Mouse (Mus musculus) heart, embryonic 16.5 days (tissue): ENCODE data around the gene Ddah1. TPM values are rescaled to one million over a fixed set of nuclear protein-coding genes. Genes with fewer than 3 reads are reported as not detected.

ENCODE experiments used
- ATAC-seq: fragments of 200-750 bp; cut with Nextera tagmentation; replicated peaks from 2 replicates; pipeline ENCODE4 v1.8.0; 2017; ENCODE audit warnings: moderate number of reproducible peaks; ENCODE audit not compliant: insufficient read depth, low FRiP score; ENCODE audit errors: extremely low read depth
- H3K27ac ChIP-seq: fragments of 300-500 bp; sonication (generic); 2 replicates; pipeline ENCODE4 v1.5.1; 2014; ENCODE audit warnings: mild to moderate bottlenecking, low read length, control low read depth, moderate library complexity
- H3K27me3 ChIP-seq: fragments of 300-500 bp; sonication (generic); 2 replicates; pipeline ENCODE4 v1.6.1; 2014; ENCODE audit warnings: low read length, mixed read lengths; ENCODE audit not compliant: control insufficient read depth, insufficient read depth
- H3K36me3 ChIP-seq: fragments of 300-500 bp; sonication (generic); 2 replicates; pipeline ENCODE4 v1.6.1; 2014; ENCODE audit not compliant: control insufficient read depth, insufficient read depth
- H3K4me1 ChIP-seq: fragments of 300-500 bp; sonication (generic); 2 replicates; pipeline ENCODE4 v1.6.1; 2014; ENCODE audit warnings: low read length, mixed read lengths; ENCODE audit not compliant: control insufficient read depth, insufficient read depth
- H3K4me2 ChIP-seq: fragments of 300-500 bp; sonication (generic); 2 replicates; pipeline ENCODE4 v1.6.1; 2014; ENCODE audit warnings: low read depth, mild to moderate bottlenecking, control low read depth, low read length
- H3K4me3 ChIP-seq: fragments of 300-500 bp; sonication (generic); 2 replicates; pipeline ENCODE4 v1.5.1; 2014; ENCODE audit warnings: mild to moderate bottlenecking, control low read depth, low read length
- H3K9ac ChIP-seq: fragments of 300-500 bp; sonication (generic); 2 replicates; pipeline ENCODE4 v1.6.1; 2014; ENCODE audit warnings: low read length, control low read depth
- H3K9me3 ChIP-seq: fragments of 300-500 bp; sonication (generic); replicated peaks from 2 replicates; pipeline ENCODE4 v1.6.1; 2016; ENCODE audit warnings: low read length; ENCODE audit not compliant: control insufficient read depth
- WGBS: fragments of 180-500 bp; shearing (Covaris S2); extraction: QIAGEN DNeasy Blood & Tissue Kit; methylation state at CpG from one replicate; pipeline ENCODE4 v1.1.7; 2014; 5-methylcytosine and 5-hydroxymethylcytosine counted together
- polyA plus RNA-seq: library from polyadenylated mRNA; unstranded; fragments of >200 nt; fragmentation: Nextera tagmentation; extraction: Ambion mirVana; gene quantifications from 2 replicates; pipeline ENCODE4 v1.2.1, GENCODE M21; 2015

Gene Ddah1
- polyA plus RNA-seq, 1 experiment from 2014 or later: 17.4 TPM

DNA sequence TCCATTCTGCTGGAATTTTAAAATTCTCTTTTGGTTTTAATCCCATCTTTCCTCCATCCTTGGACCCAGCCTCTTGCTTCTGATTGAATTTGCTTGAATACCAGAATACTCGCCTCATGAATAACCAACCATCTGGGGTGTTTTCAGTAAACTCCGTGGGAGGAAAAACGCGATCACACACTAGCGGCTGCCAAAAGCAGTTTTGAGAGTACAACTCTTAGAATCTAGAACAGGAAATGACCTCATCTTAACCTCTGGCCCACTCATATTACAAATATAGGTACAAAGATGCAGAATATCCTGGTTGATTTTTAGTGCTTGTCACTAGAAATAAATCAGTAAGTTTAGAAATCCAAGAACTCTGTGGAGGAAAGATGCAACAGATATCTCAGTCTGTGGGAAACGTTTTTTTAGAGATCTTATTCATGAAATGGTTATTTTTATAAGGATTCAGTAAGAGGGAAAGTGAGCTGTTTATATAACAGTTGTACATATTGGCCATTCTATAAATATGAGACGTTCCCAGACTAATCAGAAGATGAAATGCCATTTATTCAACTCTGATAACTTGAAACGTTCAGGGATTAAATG is 75.6 kb downstream of the Ddah1 start:
- Histone ChIP-seq H3K27ac (no peak overlapping the region), H3K9me3 (no peaks in the 10 kb centered on the region)

DNA sequence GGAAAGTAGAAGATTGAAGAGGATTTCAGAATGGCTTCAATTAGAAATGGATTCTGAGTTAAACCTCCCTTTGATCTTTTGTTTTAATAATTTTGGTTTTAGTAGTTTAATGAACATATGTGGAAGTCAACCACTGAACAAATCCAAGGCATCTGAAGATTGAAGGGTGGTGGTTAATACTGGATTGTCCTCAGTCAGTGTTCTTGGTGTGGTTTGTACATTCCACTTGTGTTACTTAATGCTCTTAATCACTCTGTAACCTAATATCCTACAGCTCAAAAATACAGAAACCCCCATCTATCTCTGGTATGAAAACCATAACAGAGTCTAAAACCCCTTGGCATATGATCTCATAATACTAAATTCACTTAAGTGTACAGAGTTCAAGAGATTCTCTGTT is 79.8 kb downstream of the Ddah1 start:
- no peaks in the 10 kb centered on the region for H3K36me3 ChIP-seq
- H3K9me3 ChIP-seq: no peaks in the 10 kb centered on the region
- no peak overlapping the region for H3K4me2 ChIP-seq
- H3K27me3 ChIP-seq: no peaks in the 10 kb centered on the region
- peaks cover 3% of the 10 kb centered on the region; the same call in 1 of the 2 replicates for H3K4me1 ChIP-seq
- H3K27ac ChIP-seq: no peak overlapping the region
- no peak overlapping the region for H3K9ac ChIP-seq
- H3K4me3 ChIP-seq: no peak overlapping the region
- no peak for ATAC-seq

More for the DNA sequence above, 75.6 kb downstream of the Ddah1 start:
- no peak for ATAC-seq
- 44% methylated on average over 8 of the region's 8 CpGs for WGBS
- Histone ChIP-seq H3K4me1 (peaks cover 3% of the 10 kb centered on the region; the same call in 1 of the 2 replicates), H3K4me2 (no peak overlapping the region), H3K36me3 (no peaks in the 10 kb centered on the region), H3K4me3 (no peak overlapping the region), H3K9ac (no peak overlapping the region), H3K27me3 (no peaks in the 10 kb centered on the region)

DNA sequence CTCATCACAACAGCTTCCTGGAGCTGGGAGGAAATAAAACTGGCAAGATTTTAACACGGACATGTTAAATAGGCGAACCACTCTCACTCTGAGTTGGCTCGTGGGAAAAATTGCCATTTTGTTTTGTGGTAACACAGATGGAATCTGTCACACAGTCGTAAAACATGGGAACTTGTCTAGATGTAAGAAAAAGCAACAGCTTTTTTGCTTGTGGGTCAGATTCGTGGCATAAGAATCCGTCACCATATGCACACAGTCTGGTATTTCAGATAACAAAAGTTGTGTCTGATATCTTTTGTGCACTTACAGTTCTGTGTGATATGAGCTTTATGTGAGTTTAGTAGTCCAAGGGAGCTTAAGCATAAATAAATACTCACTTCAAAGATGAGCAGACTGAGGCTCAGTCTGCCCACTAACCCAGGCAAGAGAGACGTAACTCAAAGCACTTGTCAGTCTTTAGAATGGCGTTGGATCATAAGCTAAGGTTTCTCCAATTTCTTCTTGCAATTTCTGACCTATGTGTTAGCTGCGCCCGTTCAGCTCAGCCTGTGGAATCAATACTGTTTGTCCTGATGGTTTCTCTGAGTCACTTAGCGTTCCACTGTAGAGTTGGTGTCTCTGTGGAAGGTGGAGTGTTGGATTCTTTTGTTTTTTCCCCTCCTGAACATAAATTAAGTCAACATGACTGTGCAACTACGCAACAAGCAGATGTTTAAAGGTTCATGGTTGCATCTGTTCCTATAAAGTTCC is 83.7 kb downstream of the Ddah1 start:
- H3K36me3 ChIP-seq: no peaks in the 10 kb centered on the region
- no peak overlapping the region for H3K27ac ChIP-seq
- H3K4me2 ChIP-seq: no peak overlapping the region
- H3K4me3 ChIP-seq: no peak overlapping the region
- H3K9me3 ChIP-seq: no peaks in the 10 kb centered on the region
- H3K4me1 ChIP-seq: no peaks in the 10 kb centered on the region
- ATAC-seq: no peak
- WGBS: 78% methylated on average over 12 of the region's 12 CpGs
- H3K9ac ChIP-seq: no peak overlapping the region
- H3K27me3 ChIP-seq: no peaks in the 10 kb centered on the region

DNA sequence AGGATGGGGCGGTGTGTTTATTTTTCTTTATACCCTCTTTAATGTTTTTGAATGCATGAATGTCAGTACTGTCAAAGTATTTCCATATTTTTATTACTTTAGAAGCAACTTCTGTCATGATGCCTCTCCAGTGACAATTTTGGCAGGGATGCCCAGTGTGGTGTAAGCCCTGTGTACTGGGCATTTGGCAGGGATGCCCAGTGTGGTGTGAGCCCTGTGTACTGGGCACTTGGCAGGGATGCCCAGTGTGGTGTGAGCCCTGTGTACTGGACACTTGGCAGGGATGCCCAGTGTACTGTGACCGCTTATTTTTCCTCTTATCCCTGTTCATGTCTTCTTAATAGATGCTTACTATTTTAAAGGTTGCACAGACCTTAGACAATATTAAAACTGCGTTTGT is 85.4 kb downstream of the Ddah1 start:
- no peaks in the 10 kb centered on the region for H3K36me3 ChIP-seq
- no peaks in the 10 kb centered on the region for H3K9me3 ChIP-seq
- 80% methylated on average over 3 of the region's 3 CpGs for WGBS
- H3K4me2 ChIP-seq: no peak overlapping the region
- no peaks in the 10 kb centered on the region for H3K27me3 ChIP-seq
- no peaks in the 10 kb centered on the region for H3K4me1 ChIP-seq
- no peak overlapping the region for H3K9ac ChIP-seq
- ATAC-seq: no peak
- no peak overlapping the region for H3K4me3 ChIP-seq
- no peak overlapping the region for H3K27ac ChIP-seq

DNA sequence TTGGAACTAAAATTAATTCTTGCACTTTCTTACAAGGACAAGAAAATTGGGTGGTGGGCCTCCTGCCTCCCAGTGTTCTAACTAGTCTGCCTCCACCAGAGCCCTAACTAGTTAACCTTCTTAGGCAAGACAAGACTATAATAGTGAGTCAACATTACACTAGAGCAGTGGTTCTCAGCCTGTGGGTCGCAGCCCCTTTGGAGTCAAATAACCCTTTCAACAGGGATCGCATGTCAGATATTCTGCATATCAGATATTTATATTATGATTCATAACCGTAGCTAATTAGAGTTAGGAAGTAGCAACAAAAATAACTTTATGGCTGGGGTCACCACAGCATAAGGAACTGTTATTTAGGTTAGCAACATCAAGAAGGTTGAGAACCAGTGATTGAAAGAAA is 86.4 kb downstream of the Ddah1 start:
- Histone ChIP-seq H3K4me2 (no peak overlapping the region), H3K9ac (no peak overlapping the region), H3K4me3 (no peak overlapping the region), H3K36me3 (no peaks in the 10 kb centered on the region), H3K4me1 (no peaks in the 10 kb centered on the region), H3K27me3 (no peaks in the 10 kb centered on the region), H3K27ac (no peak overlapping the region), H3K9me3 (no peaks in the 10 kb centered on the region)
- ATAC-seq: no peak
- 81% methylated on average over 3 of the region's 3 CpGs for WGBS

DNA sequence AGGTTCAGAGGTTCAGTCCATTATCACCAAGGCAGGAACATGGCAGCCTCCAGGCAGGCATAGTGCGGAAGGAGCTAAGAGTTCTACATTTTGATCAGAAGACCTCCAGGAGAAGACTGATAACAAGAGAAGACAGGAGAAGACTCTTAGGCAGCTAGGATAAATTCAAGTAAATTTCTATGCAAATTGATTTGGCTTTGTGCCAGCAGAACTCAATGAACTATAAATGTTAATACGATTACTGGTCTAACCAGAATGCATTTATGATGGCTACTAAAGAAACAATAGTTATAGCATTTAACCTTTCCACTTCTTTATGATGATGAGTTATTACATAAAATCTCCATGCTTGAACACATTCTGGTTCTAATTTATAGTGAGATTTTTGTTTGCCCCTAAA is 87.8 kb downstream of the Ddah1 start:
- ATAC-seq: no peak
- no peak overlapping the region for H3K4me2 ChIP-seq
- no peak overlapping the region for H3K27ac ChIP-seq
- H3K4me3 ChIP-seq: no peak overlapping the region
- no peaks in the 10 kb centered on the region for H3K9me3 ChIP-seq
- no peaks in the 10 kb centered on the region for H3K36me3 ChIP-seq
- WGBS: 92% methylated on average over 2 of the region's 2 CpGs
- H3K27me3 ChIP-seq: no peaks in the 10 kb centered on the region
- no peaks in the 10 kb centered on the region for H3K4me1 ChIP-seq
- H3K9ac ChIP-seq: no peak overlapping the region

DNA sequence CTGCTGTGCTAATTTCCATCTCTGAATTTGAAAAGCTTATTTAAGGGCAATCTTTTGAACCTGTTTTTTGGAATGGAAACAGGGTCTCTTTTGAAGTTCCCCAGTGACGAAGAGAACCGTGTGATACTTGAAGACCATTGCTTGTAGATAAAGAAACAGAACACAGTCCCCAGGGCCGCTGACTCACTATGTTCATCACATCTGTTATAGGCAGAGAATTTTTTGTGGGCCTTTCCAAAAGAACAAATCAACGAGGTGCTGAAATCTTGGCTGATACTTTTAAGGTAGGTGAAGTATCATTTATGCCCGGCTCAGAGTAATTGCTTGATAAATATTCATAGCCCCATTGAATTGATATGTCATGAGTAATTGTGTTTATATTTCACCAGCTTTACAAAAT is 93.6 kb downstream of the Ddah1 start:
- no peak for ATAC-seq
- Histone ChIP-seq H3K4me1 (peaks cover 9% of the 10 kb centered on the region), H3K27me3 (no peaks in the 10 kb centered on the region), H3K4me2 (no peak overlapping the region), H3K9ac (no peak overlapping the region), H3K27ac (no peak overlapping the region), H3K36me3 (no peaks in the 10 kb centered on the region), H3K9me3 (no peaks in the 10 kb centered on the region), H3K4me3 (no peak overlapping the region)
- WGBS: 51% methylated on average over 5 of the region's 5 CpGs

DNA sequence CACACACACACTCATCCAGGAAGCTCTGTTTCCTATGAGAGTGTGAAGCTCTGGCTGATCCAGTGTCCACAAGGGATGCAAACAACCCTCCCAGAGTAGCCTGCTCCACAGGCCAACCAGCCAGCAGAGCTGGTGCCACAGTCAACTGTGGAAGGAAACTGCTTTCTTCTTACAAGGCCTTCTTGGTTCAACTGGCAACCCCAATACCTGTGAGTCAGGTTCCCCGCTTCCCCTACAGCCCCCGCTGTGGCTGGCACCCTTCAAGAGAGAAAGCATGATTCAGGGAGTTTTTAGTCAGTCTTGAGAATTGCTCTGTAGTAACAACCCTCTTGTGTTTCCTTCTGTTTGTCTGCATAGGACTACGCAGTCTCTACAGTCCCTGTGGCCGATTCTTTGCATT is 94.3 kb downstream of the Ddah1 start:
- 89% methylated on average over 4 of the region's 4 CpGs for WGBS
- peaks cover 9% of the 10 kb centered on the region for H3K4me1 ChIP-seq
- H3K27me3 ChIP-seq: no peaks in the 10 kb centered on the region
- no peaks in the 10 kb centered on the region for H3K9me3 ChIP-seq
- no peak overlapping the region for H3K9ac ChIP-seq
- no peak overlapping the region for H3K4me2 ChIP-seq
- H3K27ac ChIP-seq: no peak overlapping the region
- ATAC-seq: no peak
- no peak overlapping the region for H3K4me3 ChIP-seq
- H3K36me3 ChIP-seq: no peaks in the 10 kb centered on the region

DNA sequence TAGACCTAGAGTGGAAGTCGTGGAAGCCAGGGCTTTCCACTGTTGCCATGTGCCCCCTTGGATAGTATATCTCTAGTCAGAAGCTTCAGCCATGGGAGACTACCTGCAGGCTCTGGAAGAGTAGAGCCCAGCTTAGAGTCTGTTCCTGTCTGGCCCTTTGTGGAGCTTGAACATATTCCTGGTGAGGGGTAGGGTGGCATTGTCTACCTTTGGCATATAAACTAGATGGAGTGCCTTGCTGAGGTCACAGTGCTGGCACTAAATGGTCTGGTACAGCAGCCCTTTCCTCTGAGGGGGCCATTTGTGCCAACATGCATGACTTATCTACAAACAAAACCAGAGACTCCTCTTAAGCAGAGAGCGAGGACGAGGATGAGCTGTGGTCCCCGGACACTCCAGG is 95.2 kb downstream of the Ddah1 start:
- no peak overlapping the region for H3K9ac ChIP-seq
- no peak overlapping the region for H3K27ac ChIP-seq
- WGBS: 80% methylated on average over 4 of the region's 4 CpGs
- no peak for ATAC-seq
- no peaks in the 10 kb centered on the region for H3K27me3 ChIP-seq
- H3K9me3 ChIP-seq: 0 out of 2 replicates have a peak, but pooled peaks cover 2% of the 10 kb centered on the region
- peaks cover 9% of the 10 kb centered on the region for H3K4me1 ChIP-seq
- H3K36me3 ChIP-seq: no peaks in the 10 kb centered on the region
- H3K4me3 ChIP-seq: no peak overlapping the region
- H3K4me2 ChIP-seq: no peak overlapping the region
